Mouse (Mus musculus) gastrocnemius, adult 18-20 months (tissue): ENCODE data around the gene Csrp1. TPM values are rescaled to one million over a fixed set of nuclear protein-coding genes. Genes with fewer than 3 reads are reported as not detected.

Experiments used
- total RNA-seq, 2 experiments: library from RNA; stranded (reverse); gene quantifications; 2 replicates each; pipeline ENCODE4 v1.2.3; 2021

Csrp1 gene
- total RNA-seq, 2 experiments from 2014 or later = 21.6 to 31.7 TPM

Other genes with a start within 250 kb of the Csrp1 start
- 10 to 100 TPM in 1 of 2 experiments, 1 to 10 TPM in 1; 8.4 to 11.4 TPM for gene Nav1, start 112.8 kb upstream of the Csrp1 start, total RNA-seq
- 100 to 1,000 TPM; 152 to 154 TPM for gene Phlda3, start 46.1 kb downstream of the Csrp1 start, total RNA-seq
- gene Tnni1, start 59.4 kb downstream of the Csrp1 start, total RNA-seq = 100 to 1,000 TPM; 310 to 354 TPM
- under 1 TPM in 1 of 2 experiments, not detected in 1; 0.09 TPM for gene Lad1, start 98.5 kb downstream of the Csrp1 start, total RNA-seq
- 1 to 10 TPM; 3.3 to 4.3 TPM for gene Tnnt2, start 116.3 kb downstream of the Csrp1 start, total RNA-seq
- under 1 TPM in 1 of 2 experiments, not detected in 1; 0.09 TPM for gene Pkp1, start 199.1 kb downstream of the Csrp1 start, total RNA-seq